Mouse (Mus musculus) lung, adult 18-20 months (tissue): ENCODE results near the gene Hoxa4.

ENCODE experiments used
- DNase-seq, 2 experiments: peaks; one replicate each; pipeline ENCODE4 v3.0.0; 2022; ENCODE audit warnings: mixed read lengths in 2 of 2

The Hoxa4 gene

DNA sequence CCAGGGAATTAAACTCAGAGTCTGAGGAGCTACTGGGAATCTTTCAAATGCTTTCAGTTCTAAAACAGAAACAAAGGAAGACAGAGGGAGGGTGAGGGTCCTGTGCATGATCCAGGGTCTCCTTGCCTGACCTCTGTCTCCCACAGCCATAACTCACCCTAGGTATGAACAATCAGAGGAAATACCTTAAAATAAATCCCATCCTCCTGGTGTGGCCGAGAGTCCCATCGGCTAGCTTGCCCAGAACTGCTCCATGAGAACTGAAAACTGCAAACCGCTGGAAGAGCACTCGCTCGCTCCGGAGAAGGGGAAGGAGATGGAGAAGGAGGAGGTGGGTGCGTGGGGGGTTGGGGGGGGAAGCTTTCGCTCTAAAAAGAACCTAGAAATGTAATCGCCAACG is 11.9 kb downstream of the Hoxa4 start:
- DNase-seq = no peak

GRCm38 (mm10) chr6:52178918-52179665 is 12.5 kb downstream of the Hoxa4 start:
- no peak for DNase-seq

GRCm38 (mm10) chr6:52177806-52178205 is 13.7 kb downstream of the Hoxa4 start:
- DNase-seq = no peak

GRCm38 (mm10) chr6:52177061-52177735 is 14.4 kb downstream of the Hoxa4 start, which contains the start of gene 5730596B20Rik:
Gene 5730596B20Rik, plus strand, starts transcription at chr6:52177498.
- no peak for DNase-seq

DNA sequence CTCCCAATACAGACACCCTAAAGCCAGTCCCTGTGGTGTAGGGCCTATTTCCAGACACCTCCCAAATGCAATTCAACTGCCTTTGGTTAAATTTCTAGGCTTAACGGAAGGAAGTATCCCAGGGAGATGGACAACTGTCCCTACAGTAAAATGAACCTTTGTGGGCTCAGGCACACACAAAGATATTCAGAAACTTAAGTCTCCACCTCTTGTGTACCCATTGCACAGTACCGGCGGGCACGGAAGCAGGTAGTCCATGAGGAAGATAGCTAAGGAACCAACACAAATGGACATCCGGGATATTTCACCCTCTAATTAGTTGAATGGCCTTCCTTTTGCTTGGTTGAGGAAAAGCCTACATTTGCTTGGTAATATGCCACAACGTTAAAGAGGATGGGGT is 15.2 kb downstream of the Hoxa4 start:
- no peak for DNase-seq

DNA sequence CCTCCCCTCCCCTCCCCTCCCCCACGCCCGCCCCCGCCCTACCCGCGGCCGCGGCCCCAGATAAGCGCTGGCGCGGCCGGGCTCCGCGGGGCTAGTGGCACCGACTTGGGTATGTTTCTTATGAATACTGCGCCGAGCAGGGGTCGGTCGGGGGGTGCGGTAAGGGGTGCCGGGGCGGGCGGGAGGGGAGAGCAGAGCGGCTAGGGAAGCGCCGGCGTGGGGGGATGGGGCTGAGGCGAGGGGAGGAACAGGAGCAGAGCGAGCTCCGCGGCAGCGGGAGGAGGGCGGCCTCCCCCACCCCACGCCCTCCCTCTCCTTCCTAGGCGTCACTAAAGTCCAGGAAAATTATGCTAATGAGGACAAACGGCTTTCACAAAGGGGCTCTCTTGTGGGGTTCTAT is 15.7 kb downstream of the Hoxa4 start:
- DNase-seq = no peak

GRCm38 (mm10) chr6:52174968-52175751 is 16.4 kb downstream of the Hoxa4 start:
- no peak for DNase-seq

- no peak for DNase-seq
Observed at GRCm38 (mm10) chr6:52173648-52174047, 17.9 kb downstream of the Hoxa4 start.

GRCm38 (mm10) chr6:52172501-52172900 is 19.1 kb downstream of the Hoxa4 start:
- DNase-seq = peak; percentile 90 to 93

DNA sequence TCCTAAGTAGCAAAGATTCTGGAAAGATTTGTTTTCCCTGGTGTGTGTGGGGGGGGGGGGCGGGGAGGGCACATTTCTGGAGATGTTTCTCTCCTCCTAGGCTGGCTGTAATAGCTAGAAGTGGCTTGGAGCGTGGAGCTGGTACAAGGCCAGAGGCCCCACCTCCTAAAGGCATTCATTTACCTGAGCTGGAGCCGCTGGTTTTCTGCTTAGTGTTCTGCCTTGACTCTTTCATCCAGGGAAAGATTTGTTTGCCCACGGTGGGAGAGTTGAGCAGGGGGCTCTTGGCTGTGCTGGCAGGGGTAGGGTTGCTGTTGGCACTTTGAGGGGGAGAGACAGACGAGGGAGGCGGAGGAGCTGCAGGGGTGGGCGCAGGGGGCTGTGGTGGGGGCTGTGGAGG is 19.6 kb downstream of the Hoxa4 start:
- DNase-seq = no peak

DNA sequence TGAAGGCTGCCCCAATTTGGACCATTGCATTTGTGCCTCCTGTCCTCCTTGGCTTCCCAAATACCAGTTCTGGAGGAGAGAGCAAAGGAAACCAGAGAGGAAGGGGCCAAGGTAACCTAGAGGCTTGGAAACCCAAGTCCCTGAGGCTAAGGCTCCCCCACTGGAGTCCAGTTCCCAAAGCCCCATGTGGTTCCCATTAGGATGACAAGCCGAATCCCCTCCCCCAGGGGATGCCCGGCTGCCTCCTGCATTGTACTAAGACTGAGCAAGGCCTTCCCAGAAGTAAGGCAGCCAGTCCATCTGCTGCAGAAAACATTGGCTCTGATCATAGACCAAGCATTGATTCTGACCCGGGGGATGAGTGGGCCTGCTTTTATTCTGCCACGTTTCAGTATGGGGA is 20.2 kb downstream of the Hoxa4 start:
- DNase-seq = no peak

DNA sequence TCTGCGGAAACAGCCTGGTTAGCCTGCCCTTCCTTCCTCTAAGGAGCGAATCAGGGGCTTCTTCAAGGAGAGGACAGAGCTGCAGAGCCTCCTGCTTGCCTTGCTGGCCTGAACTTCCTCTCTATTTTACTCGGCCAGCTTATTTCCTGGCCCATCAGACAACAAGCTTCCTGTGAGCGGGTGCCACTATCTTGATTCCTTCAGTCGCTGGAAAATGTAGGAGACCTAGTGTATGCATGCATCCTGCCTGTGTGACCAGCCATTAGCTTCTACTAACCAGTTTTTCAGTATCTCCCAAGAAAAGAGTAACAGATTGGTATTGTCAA is 20.7 kb downstream of the Hoxa4 start:
- DNase-seq = no peak

DNA sequence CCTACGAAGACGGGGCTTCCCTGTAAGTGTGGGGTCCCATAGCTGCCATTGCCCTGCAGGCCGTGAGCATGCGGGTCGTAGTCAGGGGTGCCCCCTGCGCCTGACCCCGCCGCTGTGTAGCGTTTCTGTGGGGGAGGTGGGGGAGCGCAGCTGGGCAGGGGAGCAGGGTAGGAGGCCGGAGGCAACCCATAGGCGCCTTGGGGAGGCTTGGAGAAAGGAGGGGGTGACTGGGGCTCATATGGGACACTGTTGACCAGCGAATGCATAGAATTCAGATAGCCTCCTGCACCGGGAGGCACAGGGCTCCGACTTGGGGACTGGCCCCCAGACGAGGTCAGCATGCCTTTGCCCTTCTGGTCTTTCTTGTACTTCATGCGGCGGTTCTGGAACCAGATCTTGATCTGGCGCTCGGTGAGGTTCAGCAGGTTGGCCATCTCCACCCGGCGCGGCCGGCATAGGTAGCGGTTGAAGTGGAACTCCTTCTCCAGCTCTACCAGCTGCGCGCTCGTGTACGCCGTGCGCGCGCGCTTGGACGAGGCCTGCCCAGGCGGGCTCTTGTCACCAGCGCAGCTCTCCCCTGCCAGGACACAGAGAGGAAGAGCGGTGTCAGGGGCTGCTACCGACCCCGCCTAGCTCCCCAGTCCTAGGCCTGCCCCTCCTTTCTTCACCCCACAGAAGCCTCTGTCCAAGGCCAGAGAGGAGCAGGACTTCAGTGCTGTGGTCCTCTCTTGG is 21.2 kb downstream of the Hoxa4 start:
- DNase-seq = no peak

GRCm38 (mm10) chr6:52169499-52170165 is 21.9 kb downstream of the Hoxa4 start:
- DNase-seq = no peak

GRCm38 (mm10) chr6:52168191-52169055 is 23.1 kb downstream of the Hoxa4 start:
- no peak for DNase-seq

DNA sequence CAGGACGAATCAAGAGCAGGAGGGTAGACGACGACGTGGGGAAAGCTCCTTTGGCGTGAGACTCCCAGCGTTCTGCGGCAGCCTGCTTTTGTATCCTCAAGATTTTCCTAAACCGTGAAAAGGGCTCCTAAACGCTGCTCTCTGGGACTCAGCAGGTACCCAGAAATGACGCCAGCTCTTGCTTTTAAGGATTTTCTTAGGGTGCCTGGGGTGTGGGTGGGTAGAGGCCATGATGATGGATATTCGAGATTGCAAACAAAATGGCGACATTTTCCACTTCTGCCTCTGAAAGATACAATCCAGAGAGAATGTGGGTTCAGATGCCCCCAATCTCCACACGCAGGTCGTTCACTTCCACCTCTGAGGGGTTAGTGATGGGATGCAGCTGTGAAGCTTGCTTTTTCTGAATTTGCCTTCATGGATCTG is 23.8 kb downstream of the Hoxa4 start:
- DNase-seq = no peak

DNA sequence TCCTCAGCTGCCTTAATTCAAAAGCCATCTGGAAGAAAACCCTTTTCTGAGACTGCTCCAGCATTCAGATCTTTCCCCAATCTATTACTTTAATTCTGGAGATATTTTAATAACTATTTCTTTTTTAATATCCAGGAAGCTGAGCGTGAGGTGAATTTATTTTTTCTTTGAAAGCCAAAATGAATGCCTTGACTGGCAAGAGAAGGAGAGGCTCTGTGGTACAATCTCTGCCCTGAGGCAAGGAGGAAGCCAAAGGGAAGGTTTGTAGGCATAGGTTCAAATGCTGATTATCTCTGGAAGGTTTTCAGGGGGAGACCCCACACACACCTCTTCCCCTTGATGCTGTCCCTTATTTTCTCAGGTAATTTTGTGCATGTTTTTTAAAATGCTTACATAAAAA is 24.4 kb downstream of the Hoxa4 start:
- DNase-seq = no peak

GRCm38 (mm10) chr6:52166431-52167077 is 25.0 kb downstream of the Hoxa4 start:
- DNase-seq = no peak

DNA sequence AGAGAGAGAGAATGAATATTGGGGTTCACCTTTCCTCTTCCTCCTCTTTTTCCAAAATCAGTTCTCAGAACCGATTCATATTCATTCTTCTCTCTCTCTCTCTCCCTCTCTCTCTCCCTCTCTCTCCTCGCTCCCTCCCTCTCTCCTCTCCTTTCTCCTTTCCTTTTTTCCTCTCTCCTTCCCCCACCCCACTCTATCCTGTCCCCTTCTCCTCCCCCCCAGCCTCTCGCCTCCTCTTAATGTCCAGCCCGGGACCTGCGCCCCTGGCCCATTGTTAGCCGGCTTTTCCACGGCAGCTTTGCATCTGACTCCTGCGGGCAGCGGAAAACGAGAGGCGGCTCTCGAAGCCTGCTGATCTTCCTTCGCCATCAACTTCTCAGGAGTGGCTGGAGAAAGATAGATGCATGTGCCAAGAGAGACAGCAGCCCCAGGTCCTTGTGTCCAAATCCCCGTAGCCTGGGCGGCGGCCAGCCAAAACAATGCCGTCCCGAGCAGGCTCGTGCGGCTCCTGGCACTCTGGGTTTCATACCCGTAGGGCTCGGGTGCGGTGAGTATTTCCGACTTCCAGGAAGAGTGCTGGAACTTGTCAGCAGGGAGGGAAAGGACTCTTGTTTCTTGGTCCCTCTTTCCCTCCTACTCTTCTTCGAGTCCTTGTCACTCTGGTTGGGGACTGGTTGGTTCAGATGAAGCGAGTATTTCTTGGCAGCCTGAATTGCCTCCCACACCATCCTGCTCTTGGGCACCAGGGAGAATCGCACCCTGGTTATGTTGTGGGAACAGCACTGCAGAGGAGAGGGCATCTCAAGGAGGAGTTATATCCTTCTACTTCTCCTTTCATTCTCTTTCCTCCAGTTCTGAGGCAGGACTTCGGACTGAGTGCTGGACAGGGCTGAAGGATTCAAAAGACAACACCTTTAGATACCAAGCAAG is 25.8 kb downstream of the Hoxa4 start:
- no peak for DNase-seq
